Mouse (Mus musculus) liver, adult 2 months (tissue): ENCODE measurements around the gene Pmpcb.

Experiments
- CTCF ChIP-seq: fragments of 200-500 bp; IDR thresholded peaks from 2 replicates; pipeline ENCODE4 v1.5.1; 2011; ENCODE audit warnings: low read depth, low read length, control low read depth
- POLR2A ChIP-seq: fragments of 200-500 bp; IDR thresholded peaks from 2 replicates; pipeline ENCODE4 v1.6.1; 2011; ENCODE audit warnings: low read length, control low read depth; ENCODE audit not compliant: insufficient read depth; ENCODE audit errors: extremely low read depth

GRCm38 (mm10) chr5:21744651-21745050, 7.7 kb downstream of the Pmpcb start:
- TF ChIP-seq CTCF (no peak), POLR2A (no peak)
